Mouse (Mus musculus) kidney, adult 2 months (tissue): ENCODE measurements around the gene Trip11.

ENCODE experiments used
- CTCF ChIP-seq: fragments of 200-500 bp; conservative IDR thresholded peaks from 2 replicates; pipeline ENCODE4 v1.5.1; 2011; ENCODE audit warnings: low read depth, mild to moderate bottlenecking, control low read depth, low read length, moderate library complexity, mixed read lengths; ENCODE audit not compliant: insufficient read depth, insufficient read length
- POLR2A ChIP-seq: fragments of 200-500 bp; IDR thresholded peaks from one replicate; pipeline ENCODE4 v1.6.1; 2011; ENCODE audit warnings: low read depth, low read length, control low read depth

GRCm38 (mm10) chr12:101922313-101922712 is 9.2 kb upstream of the Trip11 start:
- TF ChIP-seq CTCF (no peak), POLR2A (no peak)
